Mouse (Mus musculus): Measurements from ENCODE around the gene Cers5.

Cers5 gene

GRCm38 (mm10) chr15:99704881-99705280 is 67.8 kb downstream of the Cers5 start:
- DNase-seq: peak in 1 of 2 experiments; percentile 13

- peak in 1 of 2 experiments; percentile 46 for DNase-seq
Measured at GRCm38 (mm10) chr15:99704041-99704681, 68.5 kb downstream of the Cers5 start.

- DNase-seq: no peak
Measured at GRCm38 (mm10) chr15:99703676-99704040, 69.0 kb downstream of the Cers5 start.

- DNase-seq: no peak
Measured at GRCm38 (mm10) chr15:99703104-99703503, 69.6 kb downstream of the Cers5 start.

- DNase-seq: peak; percentile 98 to 99
Measured at GRCm38 (mm10) chr15:99701999-99702900, 70.4 kb downstream of the Cers5 start, which contains the start of gene Smarcd1. Gene Smarcd1 (plus strand): TSS chr15:99702129.

GRCm38 (mm10) chr15:99701640-99701998 is 71.1 kb downstream of the Cers5 start:
- DNase-seq: peak in 1 of 2 experiments; percentile 14

GRCm38 (mm10) chr15:99700219-99701106 is 72.2 kb downstream of the Cers5 start:
- peak; percentile 31 to 56 for DNase-seq

- no peak for DNase-seq
Measured at GRCm38 (mm10) chr15:99699715-99700114, 73.0 kb downstream of the Cers5 start.

- DNase-seq: no peak
Measured at GRCm38 (mm10) chr15:99698533-99699085, 74.1 kb downstream of the Cers5 start.

- DNase-seq: no peak
Measured at GRCm38 (mm10) chr15:99697309-99697708, 75.4 kb downstream of the Cers5 start.

- peak in 1 of 2 experiments; percentile 50 for DNase-seq
Measured at GRCm38 (mm10) chr15:99691976-99692375, 80.7 kb downstream of the Cers5 start.

GRCm38 (mm10) chr15:99690924-99691323 is 81.8 kb downstream of the Cers5 start:
- DNase-seq: peak in 1 of 2 experiments; percentile 18

GRCm38 (mm10) chr15:99688712-99689111 is 84.0 kb downstream of the Cers5 start:
- peak; percentile 79 to 81 for DNase-seq
